ENCODE assay signal across 8 mouse cellular contexts in the genomic region with DNA sequence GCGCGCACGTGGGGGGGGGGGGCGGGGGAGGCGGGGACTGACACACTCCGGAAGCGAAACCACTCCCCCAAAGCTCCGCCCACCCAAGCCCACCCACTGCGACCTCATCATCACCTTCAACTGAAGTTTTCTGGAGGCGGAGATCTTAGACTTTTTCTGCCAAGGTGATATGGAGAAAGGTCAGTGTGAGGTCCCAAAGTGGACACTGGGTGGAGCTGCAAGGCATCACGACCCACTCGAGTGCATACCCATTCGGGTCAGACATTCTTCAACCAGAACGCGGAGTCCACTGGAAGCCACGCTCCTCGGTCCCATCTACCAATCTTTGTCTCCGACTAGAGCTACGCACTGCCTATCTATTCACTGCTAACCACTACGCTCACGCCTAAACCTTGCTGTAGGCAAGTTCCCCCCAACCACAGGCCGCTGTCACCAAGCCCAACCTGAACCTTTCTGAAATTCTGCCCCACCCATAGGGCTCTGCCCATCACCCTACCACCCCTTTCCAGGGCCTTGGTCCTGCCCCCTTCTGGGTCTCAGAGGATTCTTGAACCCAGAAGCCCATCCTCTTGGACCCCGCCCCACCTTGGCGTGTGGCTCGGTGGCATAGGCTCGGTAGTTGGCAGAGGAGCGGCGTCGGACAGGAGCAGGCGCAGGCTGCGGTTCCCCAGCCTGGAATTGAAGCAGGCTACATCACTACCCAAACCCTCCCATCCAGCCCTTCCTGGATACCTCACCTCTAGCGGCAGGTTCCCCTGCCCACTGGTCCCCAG. TPM values are rescaled to one million over a fixed set of nuclear protein-coding genes. Genes with fewer than 3 reads are reported as not detected.
DNase-seq lines count a peak whose midpoint lies in the region; ATAC-seq and TF ChIP-seq lines count a peak whose summit lies in the region.

No protein-coding gene starts in this region.

- intact Hi-C loops in left cerebral cortex, postnatal 36 days (cut with DNase I) = loop anchor here (10.0 kb wide), 1 partner anchor 87 kb away; no protein-coding TSS in a partner anchor

- no peaks in the 10 kb centered on the region for H3K9me3 ChIP-seq in heart, postnatal 0 days (replicated peaks; ENCODE audit: control insufficient read depth, low read length)

- H3K36me3 ChIP-seq in heart, postnatal 0 days (replicated peaks; ENCODE audit: control insufficient read depth, insufficient read depth, low read length) = peaks cover 25% of the 10 kb centered on the region

- peak; percentile 38 for DNase-seq in retina, embryonic 14.5 days (ENCODE audit: low spot score)
- no peak for DNase-seq in retina, postnatal 1 day
- peak; percentile 85 for DNase-seq in heart, postnatal 0 days (ENCODE audit: low spot score)
- no peak for DNase-seq in right cerebral cortex, adult 2 months (ENCODE audit: low spot score in 2 of 2)
- DNase-seq in left cerebral cortex, postnatal 36 days (ENCODE audit: low spot score in 2 of 2) = no peak
- no peak for DNase-seq in adrenal gland, adult 2 months
- no peak for DNase-seq in layer of hippocampus, adult 8-10 months (ENCODE audit: low spot score in 2 of 2)

- peak overlapping the region; percentile 98 for H3K27ac ChIP-seq in heart, postnatal 0 days (ENCODE audit: low read depth)

- TF ChIP-seq CTCF in heart, postnatal 0 days (IDR thresholded peaks at IDR 0.05; ENCODE audit: low read depth) = peak; percentile 27; the same call in 1 of the 2 replicates

- WGBS in heart, postnatal 0 days = 10% methylated on average over 32 of the region's 32 CpGs

- H3K27me3 ChIP-seq in heart, postnatal 0 days (ENCODE audit: control insufficient read depth, insufficient read depth, low read length) = no peaks in the 10 kb centered on the region

- TF ChIP-seq EP300 in heart, postnatal 0 days (IDR thresholded peaks at IDR 0.05; ENCODE audit: low read depth) = peak; percentile 75; the same call in 1 of the 2 replicates

- H3K4me3 ChIP-seq in heart, postnatal 0 days (ENCODE audit: low read depth, low read length) = peak overlapping the region; percentile 66

- H3K4me2 ChIP-seq in heart, postnatal 0 days (ENCODE audit: low read depth, low read length) = peak overlapping the region; percentile 82

- peak; percentile 25 for ATAC-seq in heart, postnatal 0 days (ENCODE audit: insufficient read depth, low read depth)
- peak; percentile 18; the same call in 1 of the 2 replicates for ATAC-seq in megakaryocyte progenitor cell, adult 5-6 weeks (replicated peaks; ENCODE audit: poor library complexity)

- peak overlapping the region; percentile 92 for H3K9ac ChIP-seq in heart, postnatal 0 days (replicated peaks; ENCODE audit: low read depth, low read length)

- peaks cover 25% of the 10 kb centered on the region for H3K4me1 ChIP-seq in heart, postnatal 0 days (ENCODE audit: control insufficient read depth, insufficient read depth)

RNA-seq across cellular contexts. Expression of a gene that starts 2.6 kb away (rescaled TPM):
- total RNA-seq in heart, postnatal 0 days (2014; rRNA removed; ENCODE audit: low replicate concordance) = 4,764 and 5,473 TPM in 2 replicates
- polyA plus RNA-seq in heart, postnatal 0 days (2015; fragmentation: Nextera tagmentation; extraction: Ambion mirVana) = 8,811 and 8,917 TPM in 2 replicates
- 4.8 and 5.2 TPM in 2 replicates for total RNA-seq in megakaryocyte progenitor cell, adult 5-6 weeks (2015)
- 2.1 and 6.0 TPM in 2 replicates for total RNA-seq in megakaryocyte progenitor cell, adult 5-6 weeks (2017)
- under 1 TPM in 1 of 2 experiments, not detected in 1; 0.52 TPM for total RNA-seq in left cerebral cortex, postnatal 36 days (2021)
- total RNA-seq in adrenal gland, adult 2 months (2021) = 1 to 10 TPM in 1 of 2 experiments, not detected in 1; 1.7 TPM
- 3.3 and 4.7 TPM in 2 replicates for polyA plus RNA-seq in adrenal gland, adult 2 months (2012; rRNA removed)
- total RNA-seq in layer of hippocampus, adult 8-10 months (2022) = 1 to 10 TPM in 1 of 4 experiments, not detected in 3; 1.3 TPM

RNA-seq across cellular contexts. Expression of a gene that starts 5.2 kb away (rescaled TPM):
- 27.4 and 28.3 TPM in 2 replicates for total RNA-seq in heart, postnatal 0 days (2014; rRNA removed; ENCODE audit: low replicate concordance)
- polyA plus RNA-seq in heart, postnatal 0 days (2015; fragmentation: Nextera tagmentation; extraction: Ambion mirVana) = 93.7 and 106 TPM in 2 replicates
- 5.6 and 8.0 TPM in 2 replicates for total RNA-seq in megakaryocyte progenitor cell, adult 5-6 weeks (2015)
- 16.5 and 17.4 TPM in 2 replicates for total RNA-seq in megakaryocyte progenitor cell, adult 5-6 weeks (2017)
- 1 to 10 TPM; 5.9 to 9.4 TPM for total RNA-seq in left cerebral cortex, postnatal 36 days (2021)
- 1 to 10 TPM in 1 of 2 experiments, under 1 TPM in 1; 0.37 to 1.6 TPM for total RNA-seq in adrenal gland, adult 2 months (2021)
- 0.17 TPM in 1 of 2 replicates, not detected in the other for polyA plus RNA-seq in adrenal gland, adult 2 months (2012; rRNA removed)
- 1 to 10 TPM; 1.3 to 4.0 (median 2.0) TPM for total RNA-seq in layer of hippocampus, adult 8-10 months (2022)

RNA-seq across cellular contexts. Expression of a gene that starts 10.8 kb away (rescaled TPM):
- total RNA-seq in heart, postnatal 0 days (2014; rRNA removed; ENCODE audit: low replicate concordance) = 0.11 and 2.6 TPM in 2 replicates
- 0.60 and 0.63 TPM in 2 replicates for polyA plus RNA-seq in heart, postnatal 0 days (2015; fragmentation: Nextera tagmentation; extraction: Ambion mirVana)
- 0.59 and 0.95 TPM in 2 replicates for total RNA-seq in megakaryocyte progenitor cell, adult 5-6 weeks (2015)
- total RNA-seq in megakaryocyte progenitor cell, adult 5-6 weeks (2017) = 1.3 and 1.4 TPM in 2 replicates
- under 1 TPM; 0.27 to 0.34 TPM for total RNA-seq in left cerebral cortex, postnatal 36 days (2021)
- total RNA-seq in adrenal gland, adult 2 months (2021) = under 1 TPM; 0.66 to 0.98 TPM
- polyA plus RNA-seq in adrenal gland, adult 2 months (2012; rRNA removed) = 2.7 and 3.0 TPM in 2 replicates
- 1 to 10 TPM in 1 of 4 experiments, under 1 TPM in 2, not detected in 1; 0.77 to 1.6 (median 0.96) TPM for total RNA-seq in layer of hippocampus, adult 8-10 months (2022)

RNA-seq across cellular contexts. Expression of a gene that starts 19.9 kb away (rescaled TPM):
- total RNA-seq in heart, postnatal 0 days (2014; rRNA removed; ENCODE audit: low replicate concordance) = 89.1 and 105 TPM in 2 replicates
- 22.5 and 24.2 TPM in 2 replicates for polyA plus RNA-seq in heart, postnatal 0 days (2015; fragmentation: Nextera tagmentation; extraction: Ambion mirVana)
- 85.6 and 97.7 TPM in 2 replicates for total RNA-seq in megakaryocyte progenitor cell, adult 5-6 weeks (2015)
- 106 and 112 TPM in 2 replicates for total RNA-seq in megakaryocyte progenitor cell, adult 5-6 weeks (2017)
- 100 to 1,000 TPM; 142 to 168 TPM for total RNA-seq in left cerebral cortex, postnatal 36 days (2021)
- total RNA-seq in adrenal gland, adult 2 months (2021) = 100 to 1,000 TPM in 1 of 2 experiments, 10 to 100 TPM in 1; 93.3 to 102 TPM
- polyA plus RNA-seq in adrenal gland, adult 2 months (2012; rRNA removed) = 101 and 164 TPM in 2 replicates
- total RNA-seq in layer of hippocampus, adult 8-10 months (2022) = 100 to 1,000 TPM; 143 to 158 (median 147) TPM

RNA-seq across cellular contexts. Expression of a gene that starts 25.9 kb away (rescaled TPM):
- 0.23 and 1.4 TPM in 2 replicates for total RNA-seq in heart, postnatal 0 days (2014; rRNA removed; ENCODE audit: low replicate concordance)
- polyA plus RNA-seq in heart, postnatal 0 days (2015; fragmentation: Nextera tagmentation; extraction: Ambion mirVana) = 0.70 and 0.92 TPM in 2 replicates
- not detected in 2 replicates for total RNA-seq in megakaryocyte progenitor cell, adult 5-6 weeks (2015)
- total RNA-seq in megakaryocyte progenitor cell, adult 5-6 weeks (2017) = not detected in 2 replicates
- 100 to 1,000 TPM; 263 to 298 TPM for total RNA-seq in left cerebral cortex, postnatal 36 days (2021)
- total RNA-seq in adrenal gland, adult 2 months (2021) = 10 to 100 TPM in 1 of 2 experiments, 1 to 10 TPM in 1; 7.7 to 11.6 TPM
- 4.1 and 5.2 TPM in 2 replicates for polyA plus RNA-seq in adrenal gland, adult 2 months (2012; rRNA removed)
- 100 to 1,000 TPM; 180 to 219 (median 211) TPM for total RNA-seq in layer of hippocampus, adult 8-10 months (2022)

Comparison
In these comparisons a context has a peak if more than half of its experiments do, and no peak if none do; other contexts are left out.
1. DNase-seq: peak in retina, embryonic 14.5 days (single experiment) and heart, postnatal 0 days (single experiment); none in retina, postnatal 1 day (single experiment), right cerebral cortex, adult 2 months (0 of 2), left cerebral cortex, postnatal 36 days (0 of 2), adrenal gland, adult 2 months (single experiment) and layer of hippocampus, adult 8-10 months (0 of 2).
2. RNA of a gene that starts 2.6 kb away (total RNA-seq): 4,764 to 5,473 TPM in heart, postnatal 0 days; 2.1 to 6.0 TPM in megakaryocyte progenitor cell, adult 5-6 weeks, 1.7 TPM in adrenal gland, adult 2 months, 1.3 TPM in layer of hippocampus, adult 8-10 months and 0.52 TPM in left cerebral cortex, postnatal 36 days; every median in the first group is over 100 times any median in the second.